Mouse (Mus musculus) urinary bladder, postnatal 4 days (tissue): ENCODE results near the gene Adam15.

Experiments
- DNase-seq, 2 experiments: peaks; one replicate each; pipeline ENCODE4 v3.0.0; 2021 to 2022; ENCODE audit warnings: low spot score in 2 of 2

Adam15 gene

GRCm38 (mm10) chr3:89300071-89300470, 49.7 kb downstream of the Adam15 start:
- DNase-seq: no peak

GRCm38 (mm10) chr3:89299499-89299898, 50.3 kb downstream of the Adam15 start:
- DNase-seq: no peak

GRCm38 (mm10) chr3:89298908-89299307, 50.9 kb downstream of the Adam15 start:
- no peak for DNase-seq

- no peak for DNase-seq
These were observed 52.9 kb downstream of the Adam15 start for GRCm38 (mm10) chr3:89296761-89297396.

GRCm38 (mm10) chr3:89295685-89296230, 54.0 kb downstream of the Adam15 start:
- no peak for DNase-seq

- no peak for DNase-seq
These were observed 55.6 kb downstream of the Adam15 start for GRCm38 (mm10) chr3:89294195-89294594.

- no peak for DNase-seq
These were observed 56.4 kb downstream of the Adam15 start for GRCm38 (mm10) chr3:89293247-89293918.

- DNase-seq: no peak
These were observed 57.5 kb downstream of the Adam15 start for GRCm38 (mm10) chr3:89292303-89292702.

- DNase-seq: no peak
These were observed 57.9 kb downstream of the Adam15 start for GRCm38 (mm10) chr3:89291874-89292273.
